Mouse (Mus musculus) C2C12 (cell line): ENCODE measurements around the gene Arl9.

Source experiments
- CEBPB ChIP-seq: IDR thresholded peaks from one replicate; pipeline ENCODE4 v1.6.1; 2011; ENCODE audit warnings: low read depth, mild to moderate bottlenecking, control low read depth, moderate library complexity
- CTCF ChIP-seq: IDR thresholded peaks from one replicate; pipeline ENCODE4 v1.5.1; 2011; ENCODE audit not compliant: control insufficient read depth, insufficient read depth, insufficient read length
- MAX ChIP-seq: IDR thresholded peaks from one replicate; pipeline ENCODE4 v1.6.1; 2011; ENCODE audit warnings: mild to moderate bottlenecking, control low read depth
- MYOD1 ChIP-seq: IDR thresholded peaks from one replicate; pipeline ENCODE4 v1.6.1; 2011; ENCODE audit warnings: low read depth; ENCODE audit not compliant: control insufficient read depth, insufficient read length
- MYOG ChIP-seq: IDR thresholded peaks from one replicate; pipeline ENCODE4 v1.6.1; 2011; ENCODE audit not compliant: control insufficient read depth, insufficient read length; ENCODE audit errors: extremely low read depth

DNA sequence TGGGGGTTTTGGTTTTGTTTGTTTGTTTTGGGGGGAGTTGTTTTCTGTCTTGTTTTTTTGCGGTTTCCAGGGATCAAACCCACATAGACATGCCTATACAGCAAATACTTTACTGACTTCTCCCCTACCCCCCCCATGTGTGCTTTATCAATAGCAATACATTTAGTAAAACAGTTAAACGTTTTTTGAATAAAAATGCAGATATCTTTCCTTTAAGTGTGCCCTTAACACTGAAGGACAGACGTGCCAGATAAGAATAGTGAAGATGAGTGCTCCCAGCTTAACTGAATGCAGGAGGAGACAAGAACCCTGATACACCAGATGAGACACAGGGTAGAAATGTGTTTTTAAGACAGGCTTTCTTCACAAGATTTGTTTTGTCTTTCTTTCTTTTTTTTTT, 7.2 kb downstream of the Arl9 start:
- TF ChIP-seq CTCF (no peak), MYOG (no peak), MAX (no peak), CEBPB (no peak), MYOD1 (no peak)
